Mouse (Mus musculus) hindbrain, embryonic 15.5 days (tissue): ENCODE measurements at regions not wholly inside any gene's neighbourhood (a gene's known extent, or its start where the extent isn't known, plus 50 kb on each side); places are given as distances from the start of the nearest gene placed in this dataset.
A peak's percentile ranks its signal among the peaks of the same experiment; 100 is the strongest.

Experiments
- ATAC-seq: fragments of 200-750 bp; cut with Nextera tagmentation; 2 replicates; pipeline ENCODE4 v1.8.0; 2017; ENCODE audit warnings: low read depth, moderate number of reproducible peaks, moderate TSS enrichment; ENCODE audit not compliant: low FRiP score
- H3K27ac ChIP-seq: fragments of 300-500 bp; sonication (generic); replicated peaks from 2 replicates; pipeline ENCODE4 v1.5.1; 2015; ENCODE audit warnings: mild to moderate bottlenecking, inconsistent platforms
- H3K27me3 ChIP-seq: fragments of 300-500 bp; sonication (generic); 2 replicates; pipeline ENCODE4 v1.6.1; 2015; ENCODE audit warnings: control low read depth, inconsistent platforms
- H3K36me3 ChIP-seq: fragments of 300-500 bp; sonication (generic); 2 replicates; pipeline ENCODE4 v1.6.1; 2015; ENCODE audit warnings: control low read depth, inconsistent platforms
- H3K4me1 ChIP-seq: fragments of 300-500 bp; sonication (generic); replicated peaks from 2 replicates; pipeline ENCODE4 v1.6.1; 2015; ENCODE audit warnings: control low read depth, inconsistent platforms
- H3K4me2 ChIP-seq: fragments of 300-500 bp; sonication (generic); 2 replicates; pipeline ENCODE4 v1.6.1; 2015; ENCODE audit warnings: moderate library complexity, mild to moderate bottlenecking, inconsistent platforms
- H3K4me3 ChIP-seq: fragments of 300-500 bp; sonication (generic); 2 replicates; pipeline ENCODE4 v1.5.1; 2015; ENCODE audit warnings: mild to moderate bottlenecking, inconsistent platforms
- H3K9ac ChIP-seq: fragments of 300-500 bp; sonication (generic); 2 replicates; pipeline ENCODE4 v1.6.1; 2015; ENCODE audit warnings: inconsistent platforms
- H3K9me3 ChIP-seq: fragments of 300-500 bp; sonication (generic); 2 replicates; pipeline ENCODE4 v1.6.1; 2016; ENCODE audit warnings: control low read depth, inconsistent platforms
- WGBS: fragments of 180-500 bp; shearing (Covaris S2); methylation state at CpG from one replicate; pipeline ENCODE4 v1.1.7; 2015; 5-methylcytosine and 5-hydroxymethylcytosine counted together

- Histone ChIP-seq H3K27me3 (no peaks in the 10 kb centered on the region), H3K4me2 (no peak overlapping the region), H3K4me3 (no peak overlapping the region), H3K4me1 (no peaks in the 10 kb centered on the region), H3K9me3 (no peaks in the 10 kb centered on the region), H3K27ac (no peak overlapping the region), H3K9ac (no peak overlapping the region), H3K36me3 (no peaks in the 10 kb centered on the region)
- WGBS, result 91% methylated on average over 9 of the region's 9 CpGs
- ATAC-seq, result no peak
Measured at GRCm38 (mm10) chr17:41990804-41991203, 324.9 kb upstream of the Ptchd4 start.

GRCm38 (mm10) chr17:42008415-42008814 lies 307.3 kb upstream of the Ptchd4 start:
- Histone ChIP-seq H3K9ac (no peak overlapping the region), H3K27ac (no peak overlapping the region), H3K4me1 (no peaks in the 10 kb centered on the region), H3K4me2 (no peak overlapping the region), H3K9me3 (no peaks in the 10 kb centered on the region), H3K27me3 (no peaks in the 10 kb centered on the region), H3K36me3 (no peaks in the 10 kb centered on the region), H3K4me3 (no peak overlapping the region)
- ATAC-seq, result 0 out of 2 replicates have a peak, but pooled peaks have one; percentile 45

DNA sequence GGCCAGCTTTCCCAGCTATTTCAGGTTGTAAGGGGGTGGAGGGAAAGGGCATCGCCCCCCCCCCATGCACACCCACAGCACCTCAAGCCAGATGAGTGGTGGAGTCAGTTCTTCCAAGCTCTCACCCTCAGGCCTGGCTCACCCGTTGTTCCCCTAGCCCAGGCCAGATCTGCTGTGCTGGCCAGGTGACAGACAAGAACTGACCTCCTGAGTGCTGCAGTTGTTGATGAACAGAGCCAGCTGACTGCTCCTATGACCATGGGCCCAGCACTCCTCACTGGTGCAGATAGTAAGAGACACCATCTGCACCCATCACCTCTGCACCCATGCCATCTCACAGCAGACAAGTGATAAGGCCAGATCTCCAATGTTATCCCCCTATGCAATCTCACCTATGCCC lies 291.5 kb upstream of the Ptchd4 start:
- Histone ChIP-seq H3K36me3 (no peaks in the 10 kb centered on the region), H3K9me3 (no peaks in the 10 kb centered on the region), H3K27me3 (no peaks in the 10 kb centered on the region), H3K4me1 (no peaks in the 10 kb centered on the region), H3K4me3 (no peak overlapping the region), H3K27ac (no peak overlapping the region), H3K4me2 (no peak overlapping the region), H3K9ac (no peak overlapping the region)
- peak; percentile 45; the same call in 1 of the 2 replicates for ATAC-seq
- 95% methylated on average over 2 of the region's 2 CpGs for WGBS

DNA sequence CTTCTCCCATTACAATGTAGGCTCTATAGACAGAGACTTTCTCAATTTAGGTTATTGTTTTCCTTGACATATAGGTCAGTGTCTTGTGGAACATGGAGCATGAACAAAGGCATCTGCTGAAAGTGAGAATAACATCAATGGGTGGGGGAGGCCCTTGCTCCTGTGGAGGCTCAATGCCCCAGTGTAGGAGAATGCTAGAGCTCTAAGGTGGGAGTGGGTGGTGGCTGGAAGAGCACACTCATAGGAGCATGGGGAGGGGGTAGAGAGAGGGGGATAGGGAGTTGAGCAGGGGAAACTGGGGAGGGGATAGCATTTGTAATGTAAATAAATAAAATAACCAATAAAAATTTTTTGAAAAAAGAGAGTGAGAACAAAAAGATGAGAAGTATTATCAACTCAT lies 288.5 kb upstream of the Ptchd4 start:
- Histone ChIP-seq H3K4me3 (no peak overlapping the region), H3K9ac (no peak overlapping the region), H3K36me3 (no peaks in the 10 kb centered on the region), H3K4me1 (no peaks in the 10 kb centered on the region), H3K9me3 (no peaks in the 10 kb centered on the region), H3K27me3 (no peaks in the 10 kb centered on the region), H3K4me2 (no peak overlapping the region), H3K27ac (no peak overlapping the region)
- no peak for ATAC-seq

- no peak overlapping the region for H3K4me2 ChIP-seq
- H3K27ac ChIP-seq, result no peak overlapping the region
- ATAC-seq, result no peak
- no peaks in the 10 kb centered on the region for H3K9me3 ChIP-seq
- H3K4me1 ChIP-seq, result no peaks in the 10 kb centered on the region
- H3K36me3 ChIP-seq, result no peaks in the 10 kb centered on the region
- 70% methylated on average over 3 of the region's 3 CpGs for WGBS
- H3K4me3 ChIP-seq, result no peak overlapping the region
- H3K9ac ChIP-seq, result no peak overlapping the region
- H3K27me3 ChIP-seq, result no peaks in the 10 kb centered on the region
Measured at GRCm38 (mm10) chr17:42029452-42029851, 286.3 kb upstream of the Ptchd4 start.

- H3K4me3 ChIP-seq, result no peak overlapping the region
- no peaks in the 10 kb centered on the region for H3K4me1 ChIP-seq
- no peaks in the 10 kb centered on the region for H3K9me3 ChIP-seq
- H3K27me3 ChIP-seq, result no peaks in the 10 kb centered on the region
- WGBS, result 85% methylated on average over 2 of the region's 2 CpGs
- no peak overlapping the region for H3K9ac ChIP-seq
- no peak for ATAC-seq
- H3K36me3 ChIP-seq, result no peaks in the 10 kb centered on the region
- H3K4me2 ChIP-seq, result no peak overlapping the region
- H3K27ac ChIP-seq, result no peak overlapping the region
Measured at GRCm38 (mm10) chr17:42037089-42037488, 278.7 kb upstream of the Ptchd4 start.

GRCm38 (mm10) chr17:42049779-42050515 lies 265.8 kb upstream of the Ptchd4 start:
- no peaks in the 10 kb centered on the region for H3K36me3 ChIP-seq
- H3K27ac ChIP-seq, result no peak overlapping the region
- no peak overlapping the region for H3K4me2 ChIP-seq
- 80% methylated on average over 5 of the region's 5 CpGs for WGBS
- no peaks in the 10 kb centered on the region for H3K27me3 ChIP-seq
- peak; percentile 63; the same call in 1 of the 2 replicates for ATAC-seq
- no peak overlapping the region for H3K9ac ChIP-seq
- no peak overlapping the region for H3K4me3 ChIP-seq
- H3K4me1 ChIP-seq, result no peaks in the 10 kb centered on the region
- no peaks in the 10 kb centered on the region for H3K9me3 ChIP-seq

DNA sequence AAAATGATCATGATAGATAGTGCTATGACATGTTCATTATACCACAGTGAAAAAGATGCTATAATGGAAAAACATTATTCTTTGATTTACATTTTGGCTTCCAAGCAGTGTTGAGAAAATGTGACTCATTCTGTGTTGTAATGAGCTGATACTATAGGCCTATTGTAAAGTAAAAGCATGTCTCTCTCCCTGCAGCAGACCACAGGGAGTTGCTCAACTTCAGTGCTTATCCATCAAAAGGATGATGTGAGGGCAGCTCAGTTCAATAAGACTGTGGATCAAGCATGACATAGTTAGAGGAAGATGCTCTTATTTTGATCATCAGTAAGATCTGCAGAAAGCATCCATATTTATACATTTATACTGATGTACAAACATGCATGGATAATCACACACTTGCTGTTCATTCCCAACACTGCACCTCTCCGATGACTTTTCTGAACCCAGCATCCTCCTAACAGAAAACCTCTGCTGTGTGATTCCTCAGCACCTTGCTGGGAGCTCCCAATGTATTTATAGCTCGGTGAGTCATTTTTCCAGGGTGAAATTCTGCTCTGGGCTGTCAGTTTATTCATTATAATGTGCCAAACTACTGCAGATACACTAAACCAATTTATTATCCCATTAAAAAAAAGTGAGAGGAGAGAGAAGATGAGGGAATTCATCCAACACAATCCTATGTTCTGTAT lies 224.8 kb upstream of the Ptchd4 start:
- no peak overlapping the region for H3K4me3 ChIP-seq
- no peaks in the 10 kb centered on the region for H3K27me3 ChIP-seq
- ATAC-seq, result no peak
- H3K4me1 ChIP-seq, result no peaks in the 10 kb centered on the region
- no peaks in the 10 kb centered on the region for H3K9me3 ChIP-seq
- WGBS, result 62% methylated on average over 2 of the region's 2 CpGs
- no peaks in the 10 kb centered on the region for H3K36me3 ChIP-seq
- H3K27ac ChIP-seq, result no peak overlapping the region
- no peak overlapping the region for H3K9ac ChIP-seq
- H3K4me2 ChIP-seq, result no peak overlapping the region

- H3K4me2 ChIP-seq, result no peak overlapping the region
- H3K36me3 ChIP-seq, result no peaks in the 10 kb centered on the region
- no peak overlapping the region for H3K27ac ChIP-seq
- H3K4me3 ChIP-seq, result no peak overlapping the region
- H3K4me1 ChIP-seq, result no peaks in the 10 kb centered on the region
- H3K27me3 ChIP-seq, result no peaks in the 10 kb centered on the region
- H3K9me3 ChIP-seq, result no peaks in the 10 kb centered on the region
- ATAC-seq, result no peak
- no peak overlapping the region for H3K9ac ChIP-seq
- WGBS, result 63% methylated on average over 1 of the region's 1 CpGs
Measured at GRCm38 (mm10) chr17:42113684-42114083, 202.1 kb upstream of the Ptchd4 start.

- H3K4me3 ChIP-seq, result no peak overlapping the region
- no peaks in the 10 kb centered on the region for H3K9me3 ChIP-seq
- WGBS, result 82% methylated on average over 1 of the region's 1 CpGs
- no peaks in the 10 kb centered on the region for H3K36me3 ChIP-seq
- no peaks in the 10 kb centered on the region for H3K4me1 ChIP-seq
- no peak overlapping the region for H3K4me2 ChIP-seq
- no peak overlapping the region for H3K27ac ChIP-seq
- no peak overlapping the region for H3K9ac ChIP-seq
- H3K27me3 ChIP-seq, result no peaks in the 10 kb centered on the region
- no peak for ATAC-seq
Measured at GRCm38 (mm10) chr17:42120759-42121158, 195.0 kb upstream of the Ptchd4 start.

GRCm38 (mm10) chr17:42126488-42127237 lies 189.1 kb upstream of the Ptchd4 start:
- H3K9ac ChIP-seq, result no peak overlapping the region
- H3K4me3 ChIP-seq, result no peak overlapping the region

GRCm38 (mm10) chr17:42169391-42170018 lies 146.2 kb upstream of the Ptchd4 start:
- 90% methylated on average over 1 of the region's 1 CpGs for WGBS

More at GRCm38 (mm10) chr17:42126488-42127237, 189.1 kb upstream of the Ptchd4 start:
- no peaks in the 10 kb centered on the region for H3K4me1 ChIP-seq
- H3K9me3 ChIP-seq, result no peaks in the 10 kb centered on the region
- no peaks in the 10 kb centered on the region for H3K27me3 ChIP-seq
- peak; percentile 92 for ATAC-seq
- H3K27ac ChIP-seq, result peak overlapping the region; percentile 25; the same call in 1 of the 2 replicates
- H3K4me2 ChIP-seq, result no peak overlapping the region
- H3K36me3 ChIP-seq, result no peaks in the 10 kb centered on the region
- WGBS, result 58% methylated on average over 9 of the region's 9 CpGs

More at GRCm38 (mm10) chr17:42169391-42170018, 146.2 kb upstream of the Ptchd4 start:
- Histone ChIP-seq H3K9ac (no peak overlapping the region), H3K27me3 (no peaks in the 10 kb centered on the region), H3K4me3 (no peak overlapping the region), H3K4me1 (no peaks in the 10 kb centered on the region), H3K36me3 (no peaks in the 10 kb centered on the region), H3K9me3 (no peaks in the 10 kb centered on the region), H3K27ac (no peak overlapping the region), H3K4me2 (no peak overlapping the region)
- ATAC-seq, result no peak
